Mouse (Mus musculus): ENCODE data around the gene Filip1l. TPM values are rescaled to one million over a fixed set of nuclear protein-coding genes. Genes with fewer than 3 reads are reported as not detected.

Filip1l gene
- polyA plus RNA-seq, 1 experiment from 2014 or later: 38.2 TPM

- Histone ChIP-seq H3K4me3 (ENCODE audit: low read depth, low read length) (no peak overlapping the region), H3K36me3 (ENCODE audit: control insufficient read depth, insufficient read depth, low read length) (no peaks in the 10 kb centered on the region), H3K9ac (ENCODE audit: low read length) (no peak overlapping the region), H3K9me3 (ENCODE audit: control insufficient read depth, low read length) (no peaks in the 10 kb centered on the region), H3K4me1 (replicated peaks; ENCODE audit: control insufficient read depth, insufficient read depth, low read length) (peaks cover 16% of the 10 kb centered on the region), H3K4me2 (ENCODE audit: low read length) (no peak overlapping the region), H3K27me3 (replicated peaks; ENCODE audit: control insufficient read depth, insufficient read depth, low read length) (no peaks in the 10 kb centered on the region), H3K27ac (ENCODE audit: low read depth) (no peak overlapping the region)
- DNase-seq (ENCODE audit: low spot score): no peak
- ATAC-seq (replicated peaks; ENCODE audit: low FRiP score, low TSS enrichment, low read depth): no peak
- 68% methylated on average over 6 of the region's 6 CpGs for WGBS
Measured at GRCm38 (mm10) chr16:57396249-57396648, 43.4 kb downstream of the Filip1l start.

GRCm38 (mm10) chr16:57397845-57398244 lies 45.0 kb downstream of the Filip1l start:
- Histone ChIP-seq H3K9me3 (ENCODE audit: control insufficient read depth, low read length) (no peaks in the 10 kb centered on the region), H3K27me3 (replicated peaks; ENCODE audit: control insufficient read depth, insufficient read depth, low read length) (no peaks in the 10 kb centered on the region), H3K36me3 (ENCODE audit: control insufficient read depth, insufficient read depth, low read length) (no peaks in the 10 kb centered on the region), H3K27ac (ENCODE audit: low read depth) (no peak overlapping the region), H3K4me2 (ENCODE audit: low read length) (no peak overlapping the region), H3K4me1 (replicated peaks; ENCODE audit: control insufficient read depth, insufficient read depth, low read length) (peaks cover 20% of the 10 kb centered on the region), H3K9ac (ENCODE audit: low read length) (no peak overlapping the region), H3K4me3 (ENCODE audit: low read depth, low read length) (no peak overlapping the region)
- DNase-seq (ENCODE audit: low spot score) (no peak), ATAC-seq (replicated peaks; ENCODE audit: low FRiP score, low TSS enrichment, low read depth) (no peak)
- 79% methylated on average over 6 of the region's 6 CpGs for WGBS

- Histone ChIP-seq H3K9ac (ENCODE audit: low read length) (no peak overlapping the region), H3K4me2 (ENCODE audit: low read length) (no peak overlapping the region), H3K9me3 (ENCODE audit: control insufficient read depth, low read length) (no peaks in the 10 kb centered on the region), H3K36me3 (ENCODE audit: control insufficient read depth, insufficient read depth, low read length) (no peaks in the 10 kb centered on the region), H3K27me3 (replicated peaks; ENCODE audit: control insufficient read depth, insufficient read depth, low read length) (no peaks in the 10 kb centered on the region), H3K4me3 (ENCODE audit: low read depth, low read length) (no peak overlapping the region), H3K4me1 (replicated peaks; ENCODE audit: control insufficient read depth, insufficient read depth, low read length) (peaks cover 15% of the 10 kb centered on the region), H3K27ac (ENCODE audit: low read depth) (no peak overlapping the region)
- 58% methylated on average over 18 of the region's 18 CpGs for WGBS
- ATAC-seq (replicated peaks; ENCODE audit: low FRiP score, low TSS enrichment, low read depth) (no peak), DNase-seq (ENCODE audit: low spot score) (peak; percentile 81)
Measured at GRCm38 (mm10) chr16:57398387-57399214, 45.7 kb downstream of the Filip1l start.

GRCm38 (mm10) chr16:57399566-57399965 lies 46.7 kb downstream of the Filip1l start:
- Histone ChIP-seq H3K4me3 (ENCODE audit: low read depth, low read length) (no peak overlapping the region), H3K27me3 (replicated peaks; ENCODE audit: control insufficient read depth, insufficient read depth, low read length) (no peaks in the 10 kb centered on the region), H3K9ac (ENCODE audit: low read length) (no peak overlapping the region), H3K9me3 (ENCODE audit: control insufficient read depth, low read length) (no peaks in the 10 kb centered on the region), H3K4me1 (replicated peaks; ENCODE audit: control insufficient read depth, insufficient read depth, low read length) (peaks cover 15% of the 10 kb centered on the region), H3K36me3 (ENCODE audit: control insufficient read depth, insufficient read depth, low read length) (no peaks in the 10 kb centered on the region), H3K4me2 (ENCODE audit: low read length) (no peak overlapping the region), H3K27ac (ENCODE audit: low read depth) (no peak overlapping the region)
- DNase-seq (ENCODE audit: low spot score) (no peak), ATAC-seq (replicated peaks; ENCODE audit: low FRiP score, low TSS enrichment, low read depth) (no peak)
- WGBS: 80% methylated on average over 10 of the region's 10 CpGs

- 0 out of 2 replicates have a peak, but pooled peaks have one; percentile 28 for ATAC-seq (replicated peaks; ENCODE audit: low FRiP score, low TSS enrichment, low read depth)
- WGBS: 11% methylated on average over 6 of the region's 6 CpGs
- H3K4me3 ChIP-seq (ENCODE audit: low read depth, low read length): no peak overlapping the region
Measured at GRCm38 (mm10) chr16:57401702-57402101, 48.8 kb downstream of the Filip1l start.

GRCm38 (mm10) chr16:57402910-57403309 lies 50.0 kb downstream of the Filip1l start:
- Histone ChIP-seq H3K9me3 (ENCODE audit: control insufficient read depth, low read length) (no peaks in the 10 kb centered on the region), H3K4me3 (ENCODE audit: low read depth, low read length) (no peak overlapping the region), H3K4me1 (replicated peaks; ENCODE audit: control insufficient read depth, insufficient read depth, low read length) (peaks cover 15% of the 10 kb centered on the region), H3K36me3 (ENCODE audit: control insufficient read depth, insufficient read depth, low read length) (no peaks in the 10 kb centered on the region), H3K27ac (ENCODE audit: low read depth) (peak overlapping the region; percentile 74; the same call in 1 of the 2 replicates), H3K27me3 (replicated peaks; ENCODE audit: control insufficient read depth, insufficient read depth, low read length) (no peaks in the 10 kb centered on the region), H3K4me2 (ENCODE audit: low read length) (no peak overlapping the region), H3K9ac (ENCODE audit: low read length) (no peak overlapping the region)
- WGBS: 84% methylated on average over 4 of the region's 4 CpGs
- no peak for DNase-seq (ENCODE audit: low spot score)
- ATAC-seq (replicated peaks; ENCODE audit: low FRiP score, low TSS enrichment, low read depth): no peak

More at GRCm38 (mm10) chr16:57401702-57402101, 48.8 kb downstream of the Filip1l start:
- Histone ChIP-seq H3K9ac (ENCODE audit: low read length) (no peak overlapping the region), H3K9me3 (ENCODE audit: control insufficient read depth, low read length) (no peaks in the 10 kb centered on the region), H3K36me3 (ENCODE audit: control insufficient read depth, insufficient read depth, low read length) (no peaks in the 10 kb centered on the region), H3K27ac (ENCODE audit: low read depth) (peak overlapping the region; percentile 74), H3K4me1 (replicated peaks; ENCODE audit: control insufficient read depth, insufficient read depth, low read length) (peaks cover 15% of the 10 kb centered on the region), H3K4me2 (ENCODE audit: low read length) (no peak overlapping the region), H3K27me3 (replicated peaks; ENCODE audit: control insufficient read depth, insufficient read depth, low read length) (no peaks in the 10 kb centered on the region)
- peak; percentile 51 for DNase-seq (ENCODE audit: low spot score)

GRCm38 (mm10) chr16:57403825-57404224 lies 50.9 kb downstream of the Filip1l start:
- H3K27me3 ChIP-seq (replicated peaks; ENCODE audit: control insufficient read depth, insufficient read depth, low read length): no peaks in the 10 kb centered on the region
- H3K4me1 ChIP-seq (replicated peaks; ENCODE audit: control insufficient read depth, insufficient read depth, low read length): peaks cover 15% of the 10 kb centered on the region
- DNase-seq (ENCODE audit: low spot score) (no peak), ATAC-seq (replicated peaks; ENCODE audit: low FRiP score, low TSS enrichment, low read depth) (no peak)
- no peaks in the 10 kb centered on the region for H3K9me3 ChIP-seq (ENCODE audit: control insufficient read depth, low read length)
- H3K36me3 ChIP-seq (ENCODE audit: control insufficient read depth, insufficient read depth, low read length): no peaks in the 10 kb centered on the region
- no peak overlapping the region for H3K4me2 ChIP-seq (ENCODE audit: low read length)
- no peak overlapping the region for H3K9ac ChIP-seq (ENCODE audit: low read length)
- 42% methylated on average over 5 of the region's 5 CpGs for WGBS
- no peak overlapping the region for H3K4me3 ChIP-seq (ENCODE audit: low read depth, low read length)
- no peak overlapping the region for H3K27ac ChIP-seq (ENCODE audit: low read depth)

GRCm38 (mm10) chr16:57412766-57413165 lies 59.9 kb downstream of the Filip1l start:
- Histone ChIP-seq H3K4me1 (replicated peaks; ENCODE audit: control insufficient read depth, insufficient read depth, low read length) (0 out of 2 replicates have a peak, but pooled peaks cover 7% of the 10 kb centered on the region), H3K9ac (ENCODE audit: low read length) (no peak overlapping the region), H3K27ac (ENCODE audit: low read depth) (no peak overlapping the region), H3K9me3 (ENCODE audit: control insufficient read depth, low read length) (no peaks in the 10 kb centered on the region), H3K4me3 (ENCODE audit: low read depth, low read length) (no peak overlapping the region), H3K36me3 (ENCODE audit: control insufficient read depth, insufficient read depth, low read length) (no peaks in the 10 kb centered on the region), H3K27me3 (replicated peaks; ENCODE audit: control insufficient read depth, insufficient read depth, low read length) (no peaks in the 10 kb centered on the region), H3K4me2 (ENCODE audit: low read length) (no peak overlapping the region)
- WGBS: 27% methylated on average over 4 of the region's 4 CpGs
- DNase-seq (ENCODE audit: low spot score) (no peak), ATAC-seq (replicated peaks; ENCODE audit: low FRiP score, low TSS enrichment, low read depth) (no peak)

GRCm38 (mm10) chr16:57416049-57416448 lies 63.2 kb downstream of the Filip1l start:
- 0 out of 2 replicates have a peak overlapping the region, but pooled peaks have one; percentile 10 for H3K27ac ChIP-seq (ENCODE audit: low read depth)
- no peak overlapping the region for H3K4me3 ChIP-seq (ENCODE audit: low read depth, low read length)
- 28% methylated on average over 2 of the region's 2 CpGs for WGBS
- no peaks in the 10 kb centered on the region for H3K27me3 ChIP-seq (replicated peaks; ENCODE audit: control insufficient read depth, insufficient read depth, low read length)
- no peak for ATAC-seq (replicated peaks; ENCODE audit: low FRiP score, low TSS enrichment, low read depth)
- H3K9me3 ChIP-seq (ENCODE audit: control insufficient read depth, low read length): no peaks in the 10 kb centered on the region
- H3K4me2 ChIP-seq (ENCODE audit: low read length): no peak overlapping the region
- no peaks in the 10 kb centered on the region for H3K36me3 ChIP-seq (ENCODE audit: control insufficient read depth, insufficient read depth, low read length)
- DNase-seq (ENCODE audit: low spot score): no peak
- peaks cover 12% of the 10 kb centered on the region; the same call in 1 of the 2 replicates for H3K4me1 ChIP-seq (replicated peaks; ENCODE audit: control insufficient read depth, insufficient read depth, low read length)
- H3K9ac ChIP-seq (ENCODE audit: low read length): no peak overlapping the region
